Mouse (Mus musculus) lung, embryonic 15.5 days (tissue): Measurements from ENCODE around the gene Jade1. TPM values are rescaled to one million over a fixed set of nuclear protein-coding genes. Genes with fewer than 3 reads are reported as not detected.
A peak's percentile ranks its signal among the peaks of the same experiment; 100 is the strongest.

ENCODE experiments used
- ATAC-seq: fragments of 200-750 bp; cut with Nextera tagmentation; 2 replicates; pipeline ENCODE4 v1.8.0; 2017; ENCODE audit warnings: moderate number of reproducible peaks, borderline replicate concordance; ENCODE audit not compliant: low FRiP score, low TSS enrichment; ENCODE audit errors: extremely low read depth
- H3K27ac ChIP-seq: fragments of 300-500 bp; sonication (generic); 2 replicates; pipeline ENCODE4 v1.5.1; 2015; ENCODE audit warnings: moderate library complexity, mild to moderate bottlenecking, inconsistent platforms
- H3K27me3 ChIP-seq: fragments of 300-500 bp; sonication (generic); 2 replicates; pipeline ENCODE4 v1.6.1; 2015; ENCODE audit warnings: inconsistent platforms
- H3K36me3 ChIP-seq: fragments of 300-500 bp; sonication (generic); 2 replicates; pipeline ENCODE4 v1.6.1; 2015; ENCODE audit warnings: inconsistent platforms
- H3K4me1 ChIP-seq: fragments of 300-500 bp; sonication (generic); 2 replicates; pipeline ENCODE4 v1.6.1; 2015; ENCODE audit warnings: inconsistent platforms
- H3K4me2 ChIP-seq: fragments of 300-500 bp; sonication (generic); 2 replicates; pipeline ENCODE4 v1.6.1; 2015; ENCODE audit warnings: inconsistent platforms, mild to moderate bottlenecking, moderate library complexity
- H3K4me3 ChIP-seq: fragments of 300-500 bp; sonication (generic); 2 replicates; pipeline ENCODE4 v1.5.1; 2015; ENCODE audit warnings: mild to moderate bottlenecking, inconsistent platforms
- H3K9ac ChIP-seq: fragments of 300-500 bp; sonication (generic); 2 replicates; pipeline ENCODE4 v1.6.1; 2015; ENCODE audit warnings: inconsistent platforms
- H3K9me3 ChIP-seq: fragments of 300-500 bp; sonication (generic); 2 replicates; pipeline ENCODE4 v1.6.1; 2016; ENCODE audit warnings: inconsistent platforms
- WGBS: fragments of 180-500 bp; shearing (Covaris S2); methylation state at CpG from one replicate; pipeline ENCODE4 v1.1.7; 2015; 5-methylcytosine and 5-hydroxymethylcytosine counted together
- polyA plus RNA-seq: library from polyadenylated mRNA; unstranded; fragments of >200 nt; fragmentation: Nextera tagmentation; extraction: Ambion mirVana; gene quantifications from 2 replicates; pipeline ENCODE4 v1.2.1, GENCODE M21; 2015

Gene Jade1
- polyA plus RNA-seq, 1 experiment from 2014 or later = 10.9 TPM

- Histone ChIP-seq H3K4me1 (0 out of 2 replicates have a peak, but pooled peaks cover 4% of the 10 kb centered on the region), H3K9ac (no peak overlapping the region), H3K4me2 (no peak overlapping the region), H3K36me3 (no peaks in the 10 kb centered on the region), H3K4me3 (no peak overlapping the region), H3K27ac (no peak overlapping the region), H3K9me3 (no peaks in the 10 kb centered on the region), H3K27me3 (no peaks in the 10 kb centered on the region)
- WGBS = 71% methylated on average over 7 of the region's 7 CpGs
- ATAC-seq = 0 out of 2 replicates have a peak, but pooled peaks have one; percentile 19
Measured at GRCm38 (mm10) chr3:41582256-41582655, 26.7 kb downstream of the Jade1 start.

GRCm38 (mm10) chr3:41583092-41583491, 27.6 kb downstream of the Jade1 start:
- WGBS = 94% methylated on average over 14 of the region's 14 CpGs
- Histone ChIP-seq H3K9ac (no peak overlapping the region), H3K4me2 (no peak overlapping the region), H3K36me3 (no peaks in the 10 kb centered on the region), H3K9me3 (no peaks in the 10 kb centered on the region), H3K4me1 (0 out of 2 replicates have a peak, but pooled peaks cover 4% of the 10 kb centered on the region), H3K4me3 (no peak overlapping the region), H3K27ac (no peak overlapping the region), H3K27me3 (no peaks in the 10 kb centered on the region)
- ATAC-seq = no peak

- no peak overlapping the region for H3K27ac ChIP-seq
- H3K4me1 ChIP-seq = 0 out of 2 replicates have a peak, but pooled peaks cover 4% of the 10 kb centered on the region
Measured at GRCm38 (mm10) chr3:41583621-41584020, 28.1 kb downstream of the Jade1 start.

GRCm38 (mm10) chr3:41585548-41585947, 30.0 kb downstream of the Jade1 start:
- no peak overlapping the region for H3K4me3 ChIP-seq
- 0 out of 2 replicates have a peak, but pooled peaks cover 2% of the 10 kb centered on the region for H3K4me1 ChIP-seq
- no peak overlapping the region for H3K9ac ChIP-seq
- ATAC-seq = no peak
- H3K4me2 ChIP-seq = no peak overlapping the region
- no peaks in the 10 kb centered on the region for H3K27me3 ChIP-seq
- 83% methylated on average over 5 of the region's 5 CpGs for WGBS
- H3K9me3 ChIP-seq = no peaks in the 10 kb centered on the region
- no peaks in the 10 kb centered on the region for H3K36me3 ChIP-seq
- no peak overlapping the region for H3K27ac ChIP-seq

More at GRCm38 (mm10) chr3:41583621-41584020, 28.1 kb downstream of the Jade1 start:
- Histone ChIP-seq H3K9me3 (no peaks in the 10 kb centered on the region), H3K36me3 (no peaks in the 10 kb centered on the region), H3K27me3 (no peaks in the 10 kb centered on the region), H3K4me3 (no peak overlapping the region), H3K9ac (no peak overlapping the region), H3K4me2 (no peak overlapping the region)
- 63% methylated on average over 4 of the region's 4 CpGs for whole genome bisulfite sequencing
- ATAC-seq = no peak

GRCm38 (mm10) chr3:41586330-41586729, 30.8 kb downstream of the Jade1 start:
- WGBS = 73% methylated on average over 6 of the region's 6 CpGs
- H3K4me1 ChIP-seq = no peaks in the 10 kb centered on the region

GRCm38 (mm10) chr3:41586917-41587316, 31.4 kb downstream of the Jade1 start:
- Histone ChIP-seq H3K27me3 (no peaks in the 10 kb centered on the region), H3K4me3 (no peak overlapping the region), H3K27ac (no peak overlapping the region), H3K36me3 (no peaks in the 10 kb centered on the region), H3K4me2 (no peak overlapping the region), H3K9me3 (no peaks in the 10 kb centered on the region), H3K4me1 (no peaks in the 10 kb centered on the region), H3K9ac (no peak overlapping the region)
- 72% methylated on average over 7 of the region's 7 CpGs for WGBS
- no peak for ATAC-seq

More at GRCm38 (mm10) chr3:41586330-41586729, 30.8 kb downstream of the Jade1 start:
- no peaks in the 10 kb centered on the region for H3K36me3 ChIP-seq
- H3K4me3 ChIP-seq = no peak overlapping the region
- H3K4me2 ChIP-seq = no peak overlapping the region
- no peaks in the 10 kb centered on the region for H3K27me3 ChIP-seq
- no peak overlapping the region for H3K27ac ChIP-seq
- ATAC-seq = no peak
- H3K9me3 ChIP-seq = no peaks in the 10 kb centered on the region
- H3K9ac ChIP-seq = no peak overlapping the region

- H3K4me2 ChIP-seq = no peak overlapping the region
- no peak overlapping the region for H3K4me3 ChIP-seq
- no peaks in the 10 kb centered on the region for H3K9me3 ChIP-seq
- no peaks in the 10 kb centered on the region for H3K27me3 ChIP-seq
- WGBS = 43% methylated on average over 6 of the region's 6 CpGs
- H3K36me3 ChIP-seq = no peaks in the 10 kb centered on the region
- no peak overlapping the region for H3K27ac ChIP-seq
- ATAC-seq = peak; percentile 56; the same call in 1 of the 2 replicates
- no peaks in the 10 kb centered on the region for H3K4me1 ChIP-seq
- H3K9ac ChIP-seq = no peak overlapping the region
Measured at GRCm38 (mm10) chr3:41587588-41587987, 32.1 kb downstream of the Jade1 start.

- Histone ChIP-seq H3K4me3 (no peak overlapping the region), H3K36me3 (no peaks in the 10 kb centered on the region), H3K9ac (no peak overlapping the region), H3K4me1 (no peaks in the 10 kb centered on the region), H3K9me3 (no peaks in the 10 kb centered on the region), H3K27ac (no peak overlapping the region), H3K27me3 (no peaks in the 10 kb centered on the region), H3K4me2 (no peak overlapping the region)
- no peak for ATAC-seq
- 80% methylated on average over 8 of the region's 8 CpGs for WGBS
Measured at GRCm38 (mm10) chr3:41588495-41588894, 33.0 kb downstream of the Jade1 start.

- Histone ChIP-seq H3K4me2 (no peak overlapping the region), H3K4me3 (no peak overlapping the region), H3K27ac (no peak overlapping the region), H3K27me3 (no peaks in the 10 kb centered on the region), H3K36me3 (no peaks in the 10 kb centered on the region; the same call in 1 of the 2 replicates), H3K4me1 (no peaks in the 10 kb centered on the region), H3K9ac (no peak overlapping the region), H3K9me3 (no peaks in the 10 kb centered on the region)
- WGBS = 69% methylated on average over 19 of the region's 19 CpGs
- no peak for ATAC-seq
Measured at GRCm38 (mm10) chr3:41589246-41589914, 33.8 kb downstream of the Jade1 start.

GRCm38 (mm10) chr3:41589988-41590387, 34.5 kb downstream of the Jade1 start:
- Histone ChIP-seq H3K4me1 (no peaks in the 10 kb centered on the region), H3K4me2 (no peak overlapping the region), H3K27me3 (no peaks in the 10 kb centered on the region), H3K36me3 (no peaks in the 10 kb centered on the region; the same call in 1 of the 2 replicates), H3K4me3 (no peak overlapping the region), H3K27ac (no peak overlapping the region), H3K9ac (no peak overlapping the region), H3K9me3 (no peaks in the 10 kb centered on the region)
- no peak for ATAC-seq
- WGBS = 96% methylated on average over 4 of the region's 4 CpGs

GRCm38 (mm10) chr3:41590695-41591559, 35.4 kb downstream of the Jade1 start:
- H3K4me2 ChIP-seq = no peak overlapping the region
- WGBS = 78% methylated on average over 20 of the region's 20 CpGs
- H3K9ac ChIP-seq = no peak overlapping the region
- H3K4me1 ChIP-seq = no peaks in the 10 kb centered on the region
- no peaks in the 10 kb centered on the region; the same call in 1 of the 2 replicates for H3K36me3 ChIP-seq
- no peaks in the 10 kb centered on the region for H3K27me3 ChIP-seq
- no peak for ATAC-seq
- H3K9me3 ChIP-seq = no peaks in the 10 kb centered on the region
- no peak overlapping the region for H3K4me3 ChIP-seq
- H3K27ac ChIP-seq = no peak overlapping the region

GRCm38 (mm10) chr3:41591651-41592170, 36.2 kb downstream of the Jade1 start:
- Histone ChIP-seq H3K9me3 (no peaks in the 10 kb centered on the region), H3K36me3 (no peaks in the 10 kb centered on the region; the same call in 1 of the 2 replicates), H3K27ac (no peak overlapping the region), H3K27me3 (no peaks in the 10 kb centered on the region), H3K4me2 (no peak overlapping the region), H3K4me1 (no peaks in the 10 kb centered on the region), H3K9ac (no peak overlapping the region), H3K4me3 (no peak overlapping the region)
- no peak for ATAC-seq
- WGBS = 95% methylated on average over 14 of the region's 14 CpGs
